Mouse (Mus musculus) cerebellum, adult 2 months (tissue): ENCODE data around the gene Scd4.

Source experiments
- CTCF ChIP-seq: fragments of 200-500 bp; IDR thresholded peaks from 2 replicates; pipeline ENCODE4 v1.5.1; 2011; ENCODE audit warnings: low read depth, mild to moderate bottlenecking, control low read depth, low read length, moderate library complexity, borderline replicate concordance; ENCODE audit not compliant: insufficient read depth
- POLR2A ChIP-seq: fragments of 200-500 bp; IDR thresholded peaks from 2 replicates; pipeline ENCODE4 v1.6.1; 2011; ENCODE audit warnings: low read length, control low read depth, borderline replicate concordance; ENCODE audit not compliant: insufficient read depth

DNA sequence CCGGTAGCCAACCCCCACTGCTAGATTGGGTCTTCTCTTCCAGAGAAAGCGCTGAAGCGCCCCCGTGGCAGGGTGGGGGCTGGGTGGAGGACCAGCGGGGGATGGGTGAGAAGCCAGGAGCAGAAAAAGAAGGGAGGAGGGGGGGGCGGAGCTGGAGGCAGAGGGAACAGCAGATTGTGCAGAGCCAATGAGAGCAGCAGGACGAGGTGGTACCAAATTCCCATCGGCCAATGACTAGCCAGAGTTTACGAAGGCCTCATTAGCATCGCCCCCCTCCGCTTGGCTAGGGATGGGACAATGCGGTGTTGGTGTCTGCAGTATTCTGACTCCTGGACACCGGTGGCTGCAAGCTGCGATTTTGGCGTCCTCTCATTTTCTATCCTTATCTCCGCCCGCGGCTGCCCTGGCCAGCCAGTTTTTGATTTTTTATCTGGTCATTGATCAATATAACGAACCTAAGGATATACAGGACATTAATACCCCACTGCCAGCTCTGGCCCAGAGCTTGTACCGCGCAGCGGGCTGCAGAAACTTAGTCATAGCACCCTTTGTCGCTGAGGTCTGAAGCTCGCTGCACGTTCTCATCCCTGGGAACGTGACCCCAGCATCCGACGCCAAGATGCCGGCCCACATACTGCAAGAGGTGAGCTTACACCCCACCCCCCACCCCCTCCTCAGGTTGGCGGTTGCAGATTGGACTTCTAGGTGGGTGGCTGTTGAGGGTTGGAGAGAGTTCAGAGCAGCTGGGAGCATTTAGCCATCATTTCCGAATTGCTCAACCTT is 38.9 kb upstream of the Scd4 start:
- TF ChIP-seq POLR2A (peak; percentile 98), CTCF (no peak)
